Mouse (Mus musculus) c-Kit-positive CD71-negative TER-119-negative erythroid progenitor cells, embryonic 14.5 days (primary cell): ENCODE data around the gene Cast.
A peak's percentile ranks its signal among the peaks of the same experiment; 100 is the strongest.

ENCODE experiments used
- DNase-seq: peaks from one replicate; pipeline ENCODE4 v3.0.0-alpha.2; 2013; ENCODE audit warnings: low read depth

Gene Cast

GRCm38 (mm10) chr13:74808152-74808929, at the start of gene Cast:
TSS of gene Cast (minus strand) at chr13:74808810.
- peak; percentile 49 for DNase-seq

GRCm38 (mm10) chr13:74854338-74855047, 45.9 kb upstream of the Cast start:
- DNase-seq: peak; percentile 47

GRCm38 (mm10) chr13:74850823-74851222, 42.2 kb upstream of the Cast start:
- no peak for DNase-seq

GRCm38 (mm10) chr13:74845886-74846285, 37.3 kb upstream of the Cast start:
- no peak for DNase-seq

DNA sequence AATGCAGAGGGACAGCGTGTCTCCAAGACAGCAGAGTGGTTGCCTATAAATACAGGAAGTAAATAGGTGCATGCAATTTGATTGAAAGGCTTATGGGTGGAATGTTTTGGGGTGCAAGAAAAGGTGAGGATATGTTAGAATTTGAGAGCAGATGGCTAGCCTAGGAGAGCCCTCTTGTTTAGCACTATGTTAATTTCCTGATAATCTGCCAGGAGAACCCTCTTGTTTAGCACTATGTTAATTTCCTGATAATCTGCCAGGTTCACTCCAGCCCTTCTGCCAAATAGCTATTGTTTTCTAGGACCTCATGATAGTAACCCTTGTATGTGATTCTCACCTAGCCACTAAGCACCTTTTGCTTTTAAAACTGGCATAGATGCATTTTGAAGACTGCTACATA, 25.9 kb upstream of the Cast start:
- no peak for DNase-seq

GRCm38 (mm10) chr13:74822095-74822494, 13.5 kb upstream of the Cast start:
- DNase-seq: no peak

GRCm38 (mm10) chr13:74815753-74816152, 7.1 kb upstream of the Cast start:
- DNase-seq: no peak

- DNase-seq: peak; percentile 81
Observed at GRCm38 (mm10) chr13:74807446-74808151, 1.0 kb downstream of the Cast start.

- DNase-seq: no peak
Observed at GRCm38 (mm10) chr13:74806934-74807333, 1.7 kb downstream of the Cast start.

DNA sequence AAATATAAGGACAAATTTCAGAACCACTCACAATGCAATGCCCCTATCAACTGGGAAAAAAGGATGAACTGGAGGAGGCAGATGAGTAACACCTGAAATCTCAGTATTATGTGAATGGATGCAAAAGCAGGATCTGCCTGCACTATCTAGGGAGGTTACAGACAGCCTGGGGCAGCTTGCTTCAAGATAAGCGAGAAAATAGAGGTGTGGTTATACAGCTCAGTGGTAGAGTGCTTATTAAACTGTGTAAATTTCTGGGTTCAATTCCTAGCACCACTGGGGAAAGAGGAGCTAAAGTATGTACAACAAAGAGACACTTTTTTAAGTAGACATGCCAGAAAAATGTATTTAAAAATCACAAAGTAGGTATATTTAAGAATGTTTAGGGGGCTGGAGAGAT, 14.2 kb downstream of the Cast start:
- DNase-seq: no peak

DNA sequence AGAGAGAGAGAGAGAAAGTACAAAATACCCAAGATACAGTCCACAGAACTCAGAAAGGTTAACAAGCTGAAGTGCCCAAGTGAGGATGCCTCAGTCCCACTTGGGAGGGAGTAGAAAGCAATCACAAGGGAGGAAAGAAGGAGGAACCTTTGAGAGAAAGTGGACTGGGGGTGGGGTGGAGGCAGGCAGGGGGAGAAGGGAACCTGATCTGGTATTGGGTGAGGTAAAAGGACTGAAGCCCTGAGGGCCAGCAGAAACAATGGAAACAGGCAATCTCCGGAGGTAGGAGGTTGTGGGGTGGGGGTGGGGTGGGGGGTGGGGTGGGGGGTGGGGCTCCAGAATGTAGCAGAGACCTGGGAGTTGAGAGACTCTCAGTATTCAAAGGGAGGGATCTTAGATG, 20.9 kb downstream of the Cast start:
- DNase-seq: no peak

DNA sequence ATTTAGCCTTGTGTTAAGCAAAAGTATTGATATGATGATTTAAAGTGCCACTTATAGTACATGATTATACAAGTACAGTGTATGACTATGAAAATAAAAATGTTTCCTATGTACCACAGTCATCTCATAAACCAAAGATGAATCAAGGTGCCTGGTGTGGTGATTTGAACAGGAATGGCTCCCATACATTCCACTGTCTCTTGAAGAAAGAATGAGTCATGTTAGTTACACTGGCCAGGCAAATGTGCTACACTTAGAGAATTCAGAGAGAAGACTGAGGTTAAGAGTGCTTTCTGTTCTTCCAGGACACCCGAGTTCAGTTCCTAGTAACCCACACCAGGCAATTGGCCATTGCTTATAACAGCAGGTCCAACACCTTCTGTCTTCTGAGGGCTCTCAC, 36.5 kb downstream of the Cast start:
- no peak for DNase-seq

GRCm38 (mm10) chr13:74770480-74770879, 38.1 kb downstream of the Cast start:
- peak; percentile 88 for DNase-seq

- no peak for DNase-seq
Observed at GRCm38 (mm10) chr13:74769871-74770270, 38.7 kb downstream of the Cast start.

- DNase-seq: no peak
Observed at GRCm38 (mm10) chr13:74767186-74767585, 41.4 kb downstream of the Cast start.

DNA sequence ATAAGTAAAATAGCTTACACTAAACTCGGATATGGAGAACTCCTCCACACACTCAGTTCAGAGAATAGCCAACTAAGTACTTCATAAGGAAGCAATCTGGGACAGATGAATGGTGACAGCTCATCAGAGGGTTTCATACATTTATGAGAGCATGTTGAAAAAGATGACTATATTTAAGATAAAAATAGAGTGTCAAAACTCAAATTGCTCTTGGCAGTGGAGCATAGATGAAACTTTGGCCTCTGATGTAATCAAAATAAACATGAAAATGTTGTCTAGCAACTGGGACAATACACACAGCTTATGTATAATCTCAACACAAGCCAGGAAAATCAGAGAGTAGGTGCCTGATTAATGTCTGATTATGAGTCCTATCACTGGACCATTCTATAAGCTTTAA, 45.9 kb downstream of the Cast start:
- no peak for DNase-seq

DNA sequence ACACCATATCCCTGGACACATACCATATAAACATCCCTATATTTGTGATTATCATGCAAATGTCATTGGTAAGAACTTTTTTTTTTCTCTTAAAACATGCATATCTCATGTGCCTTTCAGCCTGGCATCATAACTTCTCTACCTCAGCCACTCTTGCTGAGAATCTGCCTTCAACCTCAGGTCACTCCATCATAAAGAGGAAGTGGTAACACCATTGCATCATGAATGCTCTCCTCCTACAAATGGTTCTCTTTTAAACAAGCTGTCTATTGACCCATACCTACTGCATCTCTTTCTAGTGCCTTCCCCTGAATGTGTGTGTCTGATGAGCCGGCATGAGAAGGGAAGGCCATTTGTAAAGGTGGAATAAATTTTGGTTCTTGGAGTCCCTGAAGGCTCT, 49.5 kb downstream of the Cast start:
- DNase-seq: no peak

DNA sequence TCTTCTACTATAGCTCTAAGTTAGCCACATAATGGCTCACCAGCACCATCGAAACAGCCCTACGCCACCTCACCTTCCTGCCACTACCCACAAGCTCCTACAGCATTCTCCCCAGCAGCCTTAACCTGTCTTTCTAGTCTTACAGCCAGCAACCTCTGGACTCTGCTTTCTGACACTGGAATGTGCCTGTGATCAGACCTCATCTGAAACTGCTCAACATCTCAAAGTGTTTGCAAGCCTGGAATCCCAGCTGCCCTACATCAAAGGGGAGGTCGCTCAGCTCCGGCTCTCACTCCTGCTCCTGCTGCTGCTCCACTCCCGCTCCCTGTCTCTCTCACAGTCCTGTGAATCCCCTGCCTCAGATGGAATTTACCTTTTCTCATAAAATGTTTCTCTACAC, 65.4 kb downstream of the Cast start:
- DNase-seq: no peak

DNA sequence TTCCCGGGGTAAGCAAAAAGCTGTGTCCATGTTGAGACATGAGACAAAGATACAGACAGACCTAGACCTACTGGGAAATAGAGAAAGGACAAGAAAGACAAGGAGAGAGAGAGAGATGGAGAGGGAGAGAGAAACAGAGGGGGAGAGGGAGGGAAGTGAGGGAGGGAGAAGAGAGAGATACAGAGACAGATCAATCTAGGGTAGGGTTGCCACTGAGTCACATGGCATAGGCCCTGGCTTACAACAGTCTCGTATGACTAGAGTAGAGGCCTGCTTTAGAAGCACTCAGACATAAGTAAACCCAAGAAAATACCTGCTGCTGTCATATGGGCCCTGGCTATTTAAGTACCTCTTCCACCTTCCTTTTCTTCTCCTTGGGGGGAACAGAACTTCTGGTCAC, 72.2 kb downstream of the Cast start:
- DNase-seq: no peak

GRCm38 (mm10) chr13:74735834-74736233, 72.8 kb downstream of the Cast start:
- DNase-seq: no peak

- no peak for DNase-seq
Observed at GRCm38 (mm10) chr13:74733726-74734125, 74.9 kb downstream of the Cast start.

DNA sequence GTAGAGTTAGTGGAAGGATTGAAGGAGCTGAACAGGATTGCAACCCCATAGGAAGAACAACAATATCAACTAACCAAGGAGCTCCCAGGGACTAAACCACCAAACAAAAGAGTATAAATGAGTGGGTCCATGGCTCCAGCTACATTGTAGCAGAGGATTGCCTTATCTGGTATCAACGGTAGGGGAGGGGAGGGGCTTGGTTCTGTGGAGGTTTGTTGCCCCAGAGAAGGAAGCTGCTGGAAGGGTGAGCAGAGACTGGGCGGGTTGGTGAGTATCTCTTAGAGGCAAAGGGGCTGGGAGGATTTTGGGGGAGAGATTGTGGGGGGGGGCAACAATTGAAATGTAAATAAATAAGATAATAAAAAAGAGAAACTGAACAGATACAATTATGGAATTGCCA, 89.6 kb downstream of the Cast start:
- no peak for DNase-seq

- DNase-seq: no peak
Observed at GRCm38 (mm10) chr13:74696225-74696624, 112.4 kb downstream of the Cast start.
